Mouse (Mus musculus): ENCODE data around the gene Dhx33. TPM values are rescaled to one million over a fixed set of nuclear protein-coding genes. Genes with fewer than 3 reads are reported as not detected.
A peak's percentile ranks its signal among the peaks of the same experiment; 100 is the strongest.

Gene Dhx33
- polyA plus RNA-seq (2015; fragmentation: Nextera tagmentation; extraction: Ambion mirVana): 11.4 and 13.7 TPM in 2 replicates

GRCm38 (mm10) chr11:71004316-71004773 lies at the start of gene Dhx33:
TSS of gene Dhx33 (minus strand) at chr11:71004437.
- ATAC-seq (replicated peaks; ENCODE audit: insufficient number of reproducible peaks, insufficient read depth, low FRiP score, low read depth): peak; percentile 92
- under 1% methylated on average over 34 of the region's 35 CpGs for WGBS

DNA sequence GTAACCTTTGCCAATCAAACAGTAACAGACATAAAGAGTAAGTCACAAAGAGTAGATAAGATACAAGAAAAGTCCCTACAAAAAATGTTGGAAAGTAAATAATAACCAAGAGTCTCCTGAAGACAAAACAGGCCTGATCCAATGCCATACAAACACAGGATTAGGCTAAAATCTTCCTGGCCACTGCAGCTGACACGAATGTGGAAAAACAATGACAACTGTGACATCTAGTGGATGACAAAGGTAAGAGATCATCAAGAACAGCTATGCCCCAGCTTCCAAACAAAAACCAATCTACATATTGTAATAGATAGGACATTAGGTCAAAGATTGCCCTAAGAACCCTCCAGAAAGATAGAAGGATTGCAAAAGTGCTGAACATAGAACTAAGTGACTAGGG lies 48.3 kb upstream of the Dhx33 start:
- Histone ChIP-seq H3K27me3 (no peaks in the 10 kb centered on the region), H3K36me3 (no peaks in the 10 kb centered on the region), H3K9ac (no peak overlapping the region), H3K27ac (no peak overlapping the region), H3K9me3 (replicated peaks) (no peaks in the 10 kb centered on the region), H3K4me1 (replicated peaks) (no peaks in the 10 kb centered on the region), H3K4me3 (no peak overlapping the region), H3K4me2 (no peak overlapping the region)
- no peak for ATAC-seq (replicated peaks; ENCODE audit: insufficient number of reproducible peaks, insufficient read depth, low FRiP score, low read depth)
- WGBS: 3% methylated on average over 1 of the region's 1 CpGs

More at GRCm38 (mm10) chr11:71004316-71004773, at the start of gene Dhx33:
- peak within 1 kb of the TSS; percentile 89 for H3K27ac ChIP-seq
- H3K27me3 ChIP-seq: no peaks in the 10 kb centered on the region
- H3K4me1 ChIP-seq (replicated peaks): peaks cover 20% of the 10 kb centered on the region
- H3K9me3 ChIP-seq (replicated peaks): no peaks in the 10 kb centered on the region
- H3K36me3 ChIP-seq: peaks cover 15% of the 10 kb centered on the region
- H3K4me3 ChIP-seq: peak within 1 kb of the TSS; percentile 99
- peak within 1 kb of the TSS; percentile 91 for H3K4me2 ChIP-seq
- peak within 1 kb of the TSS; percentile 83 for H3K9ac ChIP-seq

DNA sequence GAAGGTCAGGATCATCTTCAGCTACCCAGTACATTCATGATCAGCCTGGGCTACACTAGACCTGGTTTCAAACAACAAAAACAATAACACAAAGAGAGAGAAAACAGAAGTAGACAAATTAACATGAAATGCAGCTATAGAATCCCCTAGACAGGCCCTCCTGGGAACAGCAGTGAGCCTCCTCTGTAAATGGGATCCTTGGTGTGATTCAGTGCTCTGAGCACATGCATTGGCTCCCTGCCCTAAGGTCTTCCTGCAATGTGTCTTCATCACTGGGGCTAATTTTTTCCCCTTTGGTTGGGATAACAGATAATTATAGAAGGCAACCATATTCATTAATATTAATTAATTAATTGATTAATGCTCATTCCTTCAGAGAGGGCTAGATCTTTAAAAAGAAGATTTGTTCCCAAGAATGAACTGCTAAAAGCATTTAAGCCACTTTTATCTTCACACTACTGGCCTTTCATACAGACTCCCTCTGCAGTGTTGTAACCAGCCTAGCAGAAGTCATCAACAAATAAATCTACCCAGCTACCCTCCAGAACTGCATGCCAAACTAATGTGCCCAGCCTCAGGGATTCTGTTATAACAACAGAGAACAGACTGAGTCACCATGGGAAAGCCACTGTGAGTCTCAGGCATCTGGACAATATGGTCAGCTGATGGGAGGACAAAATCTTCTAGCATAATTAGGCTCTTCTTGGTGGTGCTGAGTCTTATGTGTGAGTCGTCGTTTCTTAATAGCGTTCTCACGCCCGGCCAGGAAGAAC lies 35.5 kb upstream of the Dhx33 start:
- no peak for ATAC-seq (replicated peaks; ENCODE audit: insufficient number of reproducible peaks, insufficient read depth, low FRiP score, low read depth)
- WGBS: 94% methylated on average over 5 of the region's 5 CpGs
- H3K36me3 ChIP-seq: no peaks in the 10 kb centered on the region

GRCm38 (mm10) chr11:71033163-71033761 lies 29.0 kb upstream of the Dhx33 start, which contains the start of gene 6330403K07Rik:
TSS of gene 6330403K07Rik (minus strand) at chr11:71033513.
- peaks cover 5% of the 10 kb centered on the region; the same call in 1 of the 2 replicates for H3K4me1 ChIP-seq (replicated peaks)
- H3K27me3 ChIP-seq: no peaks in the 10 kb centered on the region
- H3K27ac ChIP-seq: peak within 1 kb of the TSS; percentile 57
- peak within 1 kb of the TSS; percentile 53 for H3K9ac ChIP-seq
- no peaks in the 10 kb centered on the region for H3K9me3 ChIP-seq (replicated peaks)
- H3K4me2 ChIP-seq: peak within 1 kb of the TSS; percentile 91
- no peaks in the 10 kb centered on the region for H3K36me3 ChIP-seq
- peak; percentile 93 for ATAC-seq (replicated peaks; ENCODE audit: insufficient number of reproducible peaks, insufficient read depth, low FRiP score, low read depth)
- WGBS: under 1% methylated on average over 29 of the region's 31 CpGs
- H3K4me3 ChIP-seq: peak within 1 kb of the TSS; percentile 60

More for the DNA sequence above, 35.5 kb upstream of the Dhx33 start:
- H3K4me1 ChIP-seq (replicated peaks): no peaks in the 10 kb centered on the region
- no peak overlapping the region for H3K4me2 ChIP-seq
- H3K9me3 ChIP-seq (replicated peaks): no peaks in the 10 kb centered on the region
- H3K9ac ChIP-seq: no peak overlapping the region
- no peak overlapping the region for H3K4me3 ChIP-seq
- no peaks in the 10 kb centered on the region for H3K27me3 ChIP-seq
- H3K27ac ChIP-seq: no peak overlapping the region

GRCm38 (mm10) chr11:71032491-71033162 lies 28.4 kb upstream of the Dhx33 start:
- H3K9me3 ChIP-seq (replicated peaks): no peaks in the 10 kb centered on the region
- WGBS: 11% methylated on average over 26 of the region's 26 CpGs
- no peak for ATAC-seq (replicated peaks; ENCODE audit: insufficient number of reproducible peaks, insufficient read depth, low FRiP score, low read depth)
- peaks cover 5% of the 10 kb centered on the region; the same call in 1 of the 2 replicates for H3K4me1 ChIP-seq (replicated peaks)
- H3K9ac ChIP-seq: peak overlapping the region; percentile 53
- H3K36me3 ChIP-seq: peaks cover 5% of the 10 kb centered on the region
- peak overlapping the region; percentile 60 for H3K4me3 ChIP-seq
- H3K27ac ChIP-seq: peak overlapping the region; percentile 57
- peak overlapping the region; percentile 91 for H3K4me2 ChIP-seq
- no peaks in the 10 kb centered on the region for H3K27me3 ChIP-seq

DNA sequence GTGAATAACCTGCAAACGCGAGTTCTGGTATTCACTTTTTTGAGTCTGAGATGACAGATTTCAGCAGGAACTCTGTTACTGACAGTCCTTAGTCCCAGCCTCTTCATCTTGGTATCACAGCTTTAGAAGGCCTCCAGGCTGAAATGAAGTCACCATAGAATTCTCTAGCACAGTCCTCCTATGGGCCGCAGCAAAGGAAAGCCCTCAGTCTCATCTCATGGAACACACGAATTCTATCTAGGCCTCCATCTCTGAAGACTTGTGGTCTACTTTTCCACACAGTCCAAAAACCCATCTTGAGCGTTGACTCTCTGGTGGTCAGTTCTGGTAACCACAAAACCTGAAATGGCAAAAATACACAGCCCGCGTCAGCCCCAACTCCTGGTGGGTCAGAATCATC lies 27.8 kb upstream of the Dhx33 start:
- ATAC-seq (replicated peaks; ENCODE audit: insufficient number of reproducible peaks, insufficient read depth, low FRiP score, low read depth): no peak
- Histone ChIP-seq H3K27ac (no peak overlapping the region), H3K27me3 (no peaks in the 10 kb centered on the region), H3K4me3 (peak overlapping the region; percentile 60), H3K4me2 (peak overlapping the region; percentile 91), H3K4me1 (replicated peaks) (peaks cover 5% of the 10 kb centered on the region; the same call in 1 of the 2 replicates), H3K36me3 (peaks cover 10% of the 10 kb centered on the region), H3K9ac (peak overlapping the region; percentile 53; the same call in 1 of the 2 replicates), H3K9me3 (replicated peaks) (no peaks in the 10 kb centered on the region)
- 63% methylated on average over 7 of the region's 7 CpGs for WGBS

DNA sequence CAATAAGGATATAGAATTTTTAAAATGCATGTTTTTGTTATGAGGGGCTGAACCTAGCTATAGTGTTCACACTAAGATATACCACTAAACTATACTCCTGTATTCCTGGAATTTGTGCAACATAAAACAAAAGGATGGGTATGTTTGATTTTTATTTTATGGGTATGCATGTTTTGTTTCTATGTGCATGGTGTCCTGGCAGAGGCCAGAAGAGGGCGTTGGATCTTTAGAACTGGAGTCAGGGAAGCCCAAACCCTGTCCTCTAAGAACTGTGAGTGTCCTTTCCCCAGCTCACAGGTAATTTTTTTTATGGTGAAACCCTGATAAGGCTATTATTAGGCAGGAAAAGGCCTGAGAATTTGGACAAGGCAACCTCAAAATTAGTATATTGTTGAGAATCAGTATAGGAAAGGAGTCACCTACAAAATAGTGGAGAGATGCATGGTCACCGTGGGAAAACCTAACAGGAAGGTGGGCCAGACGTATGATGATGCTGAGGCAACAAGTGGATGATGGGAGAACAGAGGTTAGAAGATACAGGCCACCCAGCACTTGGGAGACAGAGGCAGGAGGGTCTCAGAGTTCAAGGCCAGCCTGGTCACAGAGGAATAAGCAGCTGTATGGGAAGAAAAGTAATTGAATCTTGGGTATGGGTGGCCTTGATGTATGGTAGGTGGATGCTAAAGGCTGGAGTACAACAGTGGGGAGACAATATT lies 25.3 kb upstream of the Dhx33 start:
- no peak overlapping the region for H3K27ac ChIP-seq
- 78% methylated on average over 3 of the region's 3 CpGs for WGBS

GRCm38 (mm10) chr11:71028280-71028679 lies 24.0 kb upstream of the Dhx33 start:
- Histone ChIP-seq H3K4me2 (no peak overlapping the region), H3K4me1 (replicated peaks) (peaks cover 5% of the 10 kb centered on the region; the same call in 1 of the 2 replicates), H3K36me3 (peaks cover 38% of the 10 kb centered on the region), H3K27ac (no peak overlapping the region), H3K9ac (no peak overlapping the region), H3K27me3 (no peaks in the 10 kb centered on the region), H3K9me3 (replicated peaks) (no peaks in the 10 kb centered on the region), H3K4me3 (no peak overlapping the region)
- ATAC-seq (replicated peaks; ENCODE audit: insufficient number of reproducible peaks, insufficient read depth, low FRiP score, low read depth): no peak
- 73% methylated on average over 3 of the region's 3 CpGs for WGBS

More for the DNA sequence above, 25.3 kb upstream of the Dhx33 start:
- Histone ChIP-seq H3K36me3 (peaks cover 35% of the 10 kb centered on the region), H3K9me3 (replicated peaks) (no peaks in the 10 kb centered on the region), H3K9ac (no peak overlapping the region), H3K27me3 (no peaks in the 10 kb centered on the region), H3K4me2 (no peak overlapping the region), H3K4me1 (replicated peaks) (peaks cover 5% of the 10 kb centered on the region; the same call in 1 of the 2 replicates), H3K4me3 (no peak overlapping the region)
- ATAC-seq (replicated peaks; ENCODE audit: insufficient number of reproducible peaks, insufficient read depth, low FRiP score, low read depth): no peak

DNA sequence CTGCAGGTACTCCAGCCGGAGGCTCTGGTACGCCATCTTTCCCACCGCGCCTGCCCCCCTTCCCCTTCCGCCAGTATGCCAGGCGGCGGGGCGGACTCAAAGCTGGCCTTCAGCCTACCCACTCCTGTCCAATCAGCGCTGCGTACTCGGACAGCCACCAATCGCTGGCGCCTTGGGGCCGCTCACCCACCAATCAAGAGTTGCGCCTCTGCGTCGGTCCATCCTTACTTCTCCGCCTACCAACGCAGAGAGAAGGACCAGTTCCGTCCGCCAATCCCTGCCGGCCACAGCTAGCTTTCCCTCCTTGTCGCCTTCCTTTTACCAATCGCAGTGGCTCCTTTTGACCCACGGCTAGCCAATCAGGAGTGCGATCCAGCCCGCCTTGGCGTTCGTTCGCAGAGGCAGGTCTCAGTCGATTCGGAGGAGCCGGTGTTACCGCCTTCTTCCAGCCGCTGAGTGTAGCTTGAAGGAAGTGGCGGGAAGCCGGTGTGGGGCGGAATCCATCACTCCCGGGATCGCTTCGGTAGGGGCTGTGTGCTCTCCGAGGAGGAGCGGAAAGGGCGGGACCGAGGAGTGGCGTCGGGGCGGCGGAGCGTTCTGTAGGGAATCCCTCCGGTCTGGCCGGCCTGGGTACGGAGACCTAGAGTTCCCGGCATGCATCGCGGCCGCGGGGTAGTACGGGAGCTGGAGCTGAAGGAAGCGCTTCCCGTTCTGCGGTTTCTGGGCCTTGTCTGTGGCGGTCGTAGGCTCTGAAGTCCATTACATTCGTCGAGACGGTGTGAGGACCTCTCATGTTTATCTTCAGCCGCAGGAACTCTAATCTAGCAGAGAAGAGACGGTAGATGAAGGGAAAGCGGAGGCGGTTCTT lies 15.2 kb upstream of the Dhx33 start, which contains the start of the genes Mis12 and Derl2:
Gene Mis12 (plus strand): TSS at position 411 of the 868 bp plus-strand sequence.
Gene Derl2 (minus strand): TSS at position 641 of the 868 bp plus-strand sequence.
- peaks cover 29% of the 10 kb centered on the region for H3K4me1 ChIP-seq (replicated peaks)
- H3K4me3 ChIP-seq: peak within 1 kb of the TSS; percentile 72
- H3K36me3 ChIP-seq: peaks cover 1% of the 10 kb centered on the region; the same call in 1 of the 2 replicates
- WGBS: under 1% methylated on average over 71 of the region's 71 CpGs
- no peaks in the 10 kb centered on the region for H3K27me3 ChIP-seq
- H3K9ac ChIP-seq: peak within 1 kb of the TSS; percentile 76
- no peaks in the 10 kb centered on the region for H3K9me3 ChIP-seq (replicated peaks)
- ATAC-seq (replicated peaks; ENCODE audit: insufficient number of reproducible peaks, insufficient read depth, low FRiP score, low read depth): peak; percentile 100
- H3K4me2 ChIP-seq: peak within 1 kb of the TSS; percentile 75
- peak within 1 kb of the TSS; percentile 92 for H3K27ac ChIP-seq

Measured in heart, embryonic 15.5 days (tissue).